Mouse (Mus musculus) hindbrain, postnatal 0 days (tissue): ENCODE results near the gene Fcf1. TPM values are rescaled to one million over a fixed set of nuclear protein-coding genes. Genes with fewer than 3 reads are reported as not detected.

ENCODE experiments used
- ATAC-seq: fragments of 200-750 bp; cut with Nextera tagmentation; 2 replicates; pipeline ENCODE4 v1.8.0; 2017; ENCODE audit warnings: mild to moderate bottlenecking, moderate TSS enrichment, moderate library complexity
- DNase-seq: peaks from one replicate; pipeline ENCODE4 v3.0.0-alpha.2; 2015; ENCODE audit warnings: low spot score
- H3K27ac ChIP-seq: fragments of 300-500 bp; sonication (generic); 2 replicates; pipeline ENCODE4 v1.5.1; 2014; ENCODE audit warnings: mild to moderate bottlenecking
- H3K27me3 ChIP-seq: fragments of 300-500 bp; sonication (generic); 2 replicates; pipeline ENCODE4 v1.6.1; 2014; ENCODE audit warnings: low read length, mixed read lengths; ENCODE audit not compliant: insufficient read depth
- H3K36me3 ChIP-seq: fragments of 300-500 bp; sonication (generic); 2 replicates; pipeline ENCODE4 v1.6.1; 2014; ENCODE audit warnings: low read length, mixed read lengths; ENCODE audit not compliant: insufficient read depth
- H3K4me1 ChIP-seq: fragments of 300-500 bp; sonication (generic); 2 replicates; pipeline ENCODE4 v1.6.1; 2014; ENCODE audit warnings: antibody characterized with exemption, low read length, mixed read lengths; ENCODE audit not compliant: insufficient read depth
- H3K4me2 ChIP-seq: fragments of 300-500 bp; sonication (generic); 2 replicates; pipeline ENCODE4 v1.6.1; 2014; ENCODE audit warnings: low read depth, mild to moderate bottlenecking, low read length, moderate library complexity, mixed read lengths
- H3K4me3 ChIP-seq: fragments of 300-500 bp; sonication (generic); 2 replicates; pipeline ENCODE4 v1.5.1; 2014; ENCODE audit warnings: low read length
- H3K9ac ChIP-seq: fragments of 300-500 bp; sonication (generic); replicated peaks from 2 replicates; pipeline ENCODE4 v1.6.1; 2014; ENCODE audit warnings: mild to moderate bottlenecking, low read length, moderate library complexity, mixed read lengths
- H3K9me3 ChIP-seq: fragments of 300-500 bp; sonication (generic); 2 replicates; pipeline ENCODE4 v1.6.1; 2016; ENCODE audit warnings: low read length, mixed read lengths
- CTCF ChIP-seq: IDR thresholded peaks from 2 replicates; pipeline ENCODE4 v1.5.1; 2016; ENCODE audit warnings: antibody characterized with exemption, control low read depth, low read depth
- WGBS: fragments of 180-500 bp; shearing (Covaris S2); extraction: QIAGEN DNeasy Blood & Tissue Kit; methylation state at CpG from one replicate; pipeline ENCODE4 v1.1.7; 2014; 5-methylcytosine and 5-hydroxymethylcytosine counted together
- polyA plus RNA-seq: library from polyadenylated mRNA; unstranded; fragments of >200 nt; fragmentation: Nextera tagmentation; extraction: Ambion mirVana; gene quantifications from 2 replicates; pipeline ENCODE4 v1.2.1, GENCODE M21; 2015
- total RNA-seq: library from RNA; depleted of rRNA; stranded (reverse); fragments of >200 nt; gene quantifications from 2 replicates; pipeline ENCODE4 v1.2.3, GENCODE M21; 2014; rRNA removed

Fcf1 gene
- total and polyA plus RNA-seq, 2 experiments from 2014 or later, result 31.3 to 69.7 TPM

- H3K4me1 ChIP-seq, result no peaks in the 10 kb centered on the region
Measured at GRCm38 (mm10) chr12:85022071-85022470, 51.4 kb downstream of the Fcf1 start.

GRCm38 (mm10) chr12:85032710-85033109 is 62.0 kb downstream of the Fcf1 start:
- Histone ChIP-seq H3K36me3 (peaks cover 21% of the 10 kb centered on the region), H3K9ac (no peak overlapping the region), H3K4me2 (no peak overlapping the region), H3K9me3 (no peaks in the 10 kb centered on the region), H3K27me3 (no peaks in the 10 kb centered on the region), H3K4me3 (no peak overlapping the region), H3K27ac (no peak overlapping the region), H3K4me1 (no peaks in the 10 kb centered on the region)
- peak; percentile 41 for DNase-seq
- ATAC-seq, result no peak
- 100% methylated on average over 2 of the region's 2 CpGs for WGBS
- peak; percentile 63 for TF ChIP-seq CTCF

More at GRCm38 (mm10) chr12:85022071-85022470, 51.4 kb downstream of the Fcf1 start:
- Histone ChIP-seq H3K9me3 (no peaks in the 10 kb centered on the region), H3K27ac (no peak overlapping the region), H3K36me3 (no peaks in the 10 kb centered on the region), H3K9ac (no peak overlapping the region), H3K27me3 (no peaks in the 10 kb centered on the region), H3K4me2 (no peak overlapping the region), H3K4me3 (no peak overlapping the region)
- no peak for ATAC-seq
- WGBS, result 94% methylated on average over 1 of the region's 1 CpGs
- no peak for TF ChIP-seq CTCF
- DNase-seq, result no peak

Other genes starting within 250 kb of the Fcf1 start
- gene Npc2, start 197.7 kb upstream of the Fcf1 start, total RNA-seq, result 39.2 and 39.5 TPM in 2 replicates
- 55.4 and 57.5 TPM in 2 replicates for gene Npc2, start 197.7 kb upstream of the Fcf1 start, polyA plus RNA-seq
- 61.1 and 102 TPM in 2 replicates for gene Isca2, start 197.6 kb upstream of the Fcf1 start, total RNA-seq
- 133 and 138 TPM in 2 replicates for gene Isca2, start 197.6 kb upstream of the Fcf1 start, polyA plus RNA-seq
- 0.43 and 2.9 TPM in 2 replicates for gene Ltbp2, start 94.4 kb upstream of the Fcf1 start, total RNA-seq
- 0.08 and 0.21 TPM in 2 replicates for gene Ltbp2, start 94.4 kb upstream of the Fcf1 start, polyA plus RNA-seq
- 83.7 and 86.6 TPM in 2 replicates for gene Arel1, start within 50 bp of the Fcf1 start, total RNA-seq
- 27.5 and 27.6 TPM in 2 replicates for gene Arel1, start within 50 bp of the Fcf1 start, polyA plus RNA-seq
- gene Ylpm1, start 25.4 kb downstream of the Fcf1 start, total RNA-seq, result 30.5 and 35.8 TPM in 2 replicates
- gene Ylpm1, start 25.4 kb downstream of the Fcf1 start, polyA plus RNA-seq, result 23.5 and 24.4 TPM in 2 replicates
- 0.68 and 0.79 TPM in 2 replicates for gene Prox2, start 139.9 kb downstream of the Fcf1 start, total RNA-seq
- 1.4 and 2.0 TPM in 2 replicates for gene Prox2, start 139.9 kb downstream of the Fcf1 start, polyA plus RNA-seq
- gene Dlst, start 139.9 kb downstream of the Fcf1 start, total RNA-seq, result 104 and 115 TPM in 2 replicates
- gene Dlst, start 139.9 kb downstream of the Fcf1 start, polyA plus RNA-seq, result 104 and 108 TPM in 2 replicates
- gene Rps6kl1, start 180.4 kb downstream of the Fcf1 start, total RNA-seq, result 42.0 TPM in 2 replicates
- gene Rps6kl1, start 180.4 kb downstream of the Fcf1 start, polyA plus RNA-seq, result 29.3 and 30.8 TPM in 2 replicates
- 2.9 and 5.0 TPM in 2 replicates for gene Pgf, start 206.9 kb downstream of the Fcf1 start, total RNA-seq
- gene Pgf, start 206.9 kb downstream of the Fcf1 start, polyA plus RNA-seq, result 10.0 TPM in 2 replicates
- 38.9 and 91.0 TPM in 2 replicates for gene Eif2b2, start 248.6 kb downstream of the Fcf1 start, total RNA-seq
- gene Eif2b2, start 248.6 kb downstream of the Fcf1 start, polyA plus RNA-seq, result 86.6 and 87.9 TPM in 2 replicates